Mouse (Mus musculus) left cerebral cortex, postnatal 4 days (tissue): ENCODE measurements around the gene Slc10a7. TPM values are rescaled to one million over a fixed set of nuclear protein-coding genes. Genes with fewer than 3 reads are reported as not detected.
"Not testable (repeated sequence)": the region's sequence is repeated elsewhere in the genome, so short reads cannot be mapped to it uniquely, and the experiment has no call there.

Source experiments
- DNase-seq: peaks from one replicate; pipeline ENCODE4 v3.0.0-alpha.2; 2022
- intact Hi-C: fragments of 180-260 bp; cut with DNase I; formaldehyde crosslinking; loops from one replicate; pipeline ENCODE4 v1.15.1; 2025
- total RNA-seq, 2 experiments: library from RNA; stranded (reverse); gene quantifications; 2 replicates each; pipeline ENCODE4 v1.2.3; 2021

Gene Slc10a7
- 10 to 100 TPM; 10.3 to 13.4 TPM for total RNA-seq

DNA sequence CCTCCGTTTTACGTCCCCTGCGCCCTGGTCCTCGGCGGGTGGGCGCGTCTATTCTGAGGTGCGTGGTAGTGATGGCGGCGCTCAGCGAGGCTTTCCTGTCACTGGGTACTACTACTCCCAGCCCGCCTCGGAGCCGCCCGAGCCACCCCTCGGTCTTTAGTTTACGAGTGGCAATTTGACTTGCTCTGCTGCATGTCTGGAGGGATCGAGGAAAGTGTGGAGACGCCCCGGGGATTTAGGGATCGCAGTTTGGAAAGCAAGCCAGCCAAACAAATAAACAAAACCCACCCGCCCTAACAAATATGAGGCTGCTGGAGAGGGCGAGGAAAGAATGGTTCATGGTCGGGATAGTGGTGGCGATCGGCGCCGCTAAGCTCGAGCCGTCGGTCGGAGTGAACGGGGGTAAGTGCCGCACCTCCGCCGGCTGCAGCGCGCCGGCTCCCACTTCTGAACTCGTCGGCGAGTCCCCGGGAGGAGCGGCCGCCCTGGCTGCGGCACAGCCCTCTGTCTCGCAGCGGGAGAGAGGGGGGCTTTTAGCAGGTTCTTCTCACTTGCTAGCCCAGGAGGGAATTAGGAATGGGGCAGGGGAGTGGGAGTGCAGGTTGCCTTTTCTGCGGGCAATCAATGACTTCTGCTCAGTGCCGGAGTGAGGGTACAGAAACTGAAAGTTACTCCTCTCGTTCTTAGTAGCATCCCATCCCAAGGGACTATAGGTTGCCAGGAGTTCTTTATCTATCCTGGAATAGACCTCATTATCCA is at the start of gene Slc10a7:
Gene Slc10a7 (plus strand): TSS at position 74 of the 759 bp plus-strand sequence.
- DNase-seq = peak; percentile 93
- intact Hi-C loops = loop anchor here (10.0 kb wide), 1 partner anchor 135 kb away; no protein-coding TSS in a partner anchor

DNA sequence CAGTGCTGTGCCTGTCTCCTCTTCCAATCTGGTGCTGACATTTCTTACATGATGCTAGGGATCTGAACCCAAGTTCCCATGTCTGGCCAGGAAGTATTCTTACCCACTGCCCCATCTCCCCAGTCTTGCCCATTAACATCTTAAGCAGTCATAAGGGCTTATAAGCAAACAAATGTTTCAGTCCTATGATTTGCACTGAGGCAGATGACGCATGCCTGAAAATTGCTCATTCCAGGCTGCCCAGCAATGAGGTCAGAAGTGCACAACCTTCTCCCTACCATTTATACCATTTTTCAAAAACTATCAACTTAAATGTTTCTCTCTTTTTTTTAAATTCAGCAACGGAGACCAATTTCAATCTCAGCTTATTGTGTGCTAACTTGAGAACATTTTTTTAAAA is 45.2 kb upstream of the Slc10a7 start:
- intact Hi-C loops = no loop called here
- DNase-seq = no peak

DNA sequence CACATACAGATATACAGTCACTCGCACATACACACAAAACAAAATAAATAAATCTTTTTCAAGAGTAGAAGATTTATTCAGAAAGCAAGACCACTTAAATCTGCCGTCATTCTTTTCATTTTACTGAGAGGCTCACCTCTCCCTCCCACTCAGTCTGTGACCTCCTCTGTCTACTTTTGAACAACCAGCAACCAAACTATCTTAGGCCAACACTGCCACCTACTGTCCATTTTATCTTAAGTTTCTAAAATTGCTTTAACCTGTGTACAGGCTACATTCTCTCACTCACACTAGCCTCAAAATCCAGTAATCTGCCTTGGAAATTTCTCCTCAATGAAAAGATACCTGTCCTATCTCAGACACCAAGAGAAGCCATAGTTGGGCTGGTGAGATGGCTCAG is 41.3 kb upstream of the Slc10a7 start:
- intact Hi-C loops = no loop called here
- DNase-seq = no peak

DNA sequence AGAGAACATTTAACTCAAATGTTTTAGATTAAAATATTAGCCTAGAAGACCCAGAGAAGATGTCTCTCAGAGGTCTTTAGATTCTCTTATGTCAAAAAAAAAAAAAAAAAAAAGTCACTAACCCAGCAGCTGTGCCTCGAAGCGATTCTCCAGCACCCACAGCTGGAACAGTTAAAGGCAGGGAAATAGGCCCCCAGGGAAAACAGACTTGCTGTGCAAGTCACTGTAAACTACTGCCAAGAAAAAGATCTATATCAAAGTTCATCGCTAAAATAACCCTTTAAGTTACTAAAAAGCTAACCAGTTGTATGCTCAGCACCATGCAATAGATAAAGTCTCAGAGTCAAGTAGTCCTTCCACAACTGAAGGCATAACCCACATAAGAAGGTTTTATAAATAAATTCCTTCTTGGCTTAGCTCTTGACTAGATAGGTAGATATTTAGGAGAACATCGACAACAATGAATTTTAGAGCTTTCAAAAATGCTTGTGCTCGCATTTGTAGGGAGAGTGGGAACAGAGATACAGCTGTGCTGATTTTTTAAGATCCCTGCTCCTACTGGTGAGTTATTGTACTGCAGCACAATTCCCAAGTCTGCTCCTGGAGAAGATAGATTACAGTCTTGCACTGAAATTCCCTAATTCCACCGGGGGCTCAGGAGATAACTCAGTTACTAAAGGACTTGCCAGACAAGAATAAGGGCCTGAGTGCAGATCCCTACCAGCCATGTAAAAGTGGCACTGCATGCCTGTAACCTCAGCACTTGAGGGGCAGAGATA is 31.9 kb upstream of the Slc10a7 start:
- intact Hi-C loops = no loop called here
- DNase-seq = no peak

DNA sequence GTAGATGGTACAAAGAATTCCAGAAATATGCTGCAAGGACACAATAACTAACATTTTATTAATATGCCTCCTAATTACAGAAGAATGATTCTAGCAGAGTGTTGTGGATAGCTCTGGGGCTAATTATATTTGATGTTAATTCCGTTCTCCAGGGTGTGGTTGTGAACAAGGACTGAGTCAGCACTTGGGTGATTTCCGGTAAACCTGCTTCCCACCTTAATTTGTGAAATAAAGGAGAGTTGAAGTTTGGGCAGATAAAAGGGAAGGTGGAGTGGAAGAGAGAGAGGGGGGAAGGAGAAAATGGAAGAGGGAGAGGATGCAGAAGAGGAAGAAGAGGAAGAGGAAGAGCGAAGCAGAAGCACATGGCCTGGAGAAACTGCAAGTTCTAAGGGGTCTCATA is 19.4 kb upstream of the Slc10a7 start:
- intact Hi-C loops = no loop called here
- DNase-seq = no peak

DNA sequence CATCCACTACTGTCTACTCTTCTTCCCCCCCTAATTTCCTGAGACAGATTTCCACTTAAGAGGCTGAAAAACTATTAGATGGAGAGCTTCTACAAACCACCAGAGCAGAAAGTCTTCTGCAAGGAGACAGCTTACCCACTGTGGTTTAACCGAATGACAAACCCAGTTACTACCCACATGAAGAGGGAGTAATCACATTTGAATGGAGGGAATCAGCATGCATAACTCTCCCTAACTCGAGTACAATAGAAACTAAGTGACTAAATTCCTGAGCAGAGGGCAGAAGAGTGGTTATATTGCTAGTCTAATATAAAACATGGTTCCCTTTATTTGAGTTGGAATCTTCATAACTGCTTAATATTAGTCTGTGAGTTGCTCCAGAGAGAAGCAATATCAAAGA is 16.1 kb upstream of the Slc10a7 start:
- intact Hi-C loops = no loop called here
- no peak for DNase-seq

DNA sequence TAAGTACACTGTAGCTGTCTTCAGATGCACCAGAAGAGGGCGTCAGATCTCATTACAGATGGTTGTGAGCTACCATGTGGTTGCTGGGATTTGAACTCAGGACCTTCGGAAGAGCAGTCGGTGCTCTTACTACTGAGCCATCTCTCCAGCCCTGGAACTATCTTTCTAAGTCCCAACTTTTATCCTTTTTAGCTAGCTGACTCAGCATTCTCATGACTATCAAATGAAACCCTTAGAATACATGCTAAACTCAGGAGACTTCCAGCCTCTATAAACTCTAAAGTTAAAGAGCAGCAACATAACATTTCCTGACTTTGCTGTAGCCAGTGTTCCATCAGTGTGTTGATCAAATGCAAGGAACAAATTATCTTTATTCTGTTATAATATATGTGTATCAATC is 12.9 kb upstream of the Slc10a7 start:
- intact Hi-C loops, DNase-seq: not testable (repeated sequence)

DNA sequence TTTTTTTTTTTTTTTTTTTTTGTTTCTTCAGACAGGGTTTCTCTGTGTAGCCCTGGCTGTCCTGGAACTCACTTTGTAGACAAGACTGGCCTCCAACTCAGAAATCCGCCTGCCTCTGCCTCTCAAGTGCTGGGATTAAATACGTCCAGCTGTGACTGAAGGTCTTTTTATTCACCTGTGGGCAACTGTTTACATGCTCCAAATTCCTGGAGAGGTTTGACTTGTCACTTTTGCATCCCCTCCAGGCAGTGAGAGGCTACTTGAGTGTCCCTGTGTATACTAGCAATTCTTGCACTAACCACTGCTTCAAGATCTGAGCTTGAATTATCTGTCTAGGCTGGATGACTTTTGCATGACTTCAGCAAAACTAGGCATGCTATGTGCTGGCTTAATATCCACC is 6.4 kb upstream of the Slc10a7 start:
- intact Hi-C loops = loop anchor here (10.0 kb wide), 1 partner anchor 142 kb away; no protein-coding TSS in a partner anchor

DNA sequence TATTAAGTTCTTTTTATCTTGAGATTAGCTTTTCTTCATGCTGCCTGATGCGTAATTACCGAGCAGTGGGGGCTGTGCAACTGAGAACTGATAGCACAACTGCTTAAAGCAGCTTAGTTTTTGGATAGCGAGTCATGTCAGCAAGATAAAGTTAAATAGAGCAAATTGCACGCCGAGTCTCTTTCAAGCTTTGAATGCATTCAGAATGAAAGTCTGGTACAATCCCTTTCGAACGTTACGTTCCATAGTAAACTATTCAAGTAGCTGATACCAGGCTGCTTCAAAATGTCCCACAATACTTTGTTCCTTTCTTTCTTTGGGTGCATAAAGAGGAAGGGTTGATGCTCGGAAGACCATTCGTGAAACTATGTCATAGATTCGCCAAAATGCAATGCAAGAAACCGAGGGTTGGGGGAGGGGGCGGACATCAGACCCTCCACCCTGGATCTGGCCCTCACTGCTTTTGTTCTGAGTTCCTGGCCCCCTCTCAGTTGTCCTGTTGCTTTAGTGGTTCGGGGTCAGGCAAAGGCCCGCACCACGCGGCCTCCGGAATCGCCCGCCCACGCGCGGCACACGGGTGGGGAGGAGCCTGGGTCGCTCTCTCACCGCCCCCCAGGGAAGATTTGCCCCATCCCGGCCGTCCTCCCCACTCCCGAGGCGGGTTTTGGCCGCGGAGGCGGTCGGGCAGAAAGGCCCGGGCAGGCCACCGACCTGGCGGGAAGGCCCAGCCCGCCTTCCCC is 997 bp upstream of the Slc10a7 start:
- intact Hi-C loops = loop anchor here (10.0 kb wide), 1 partner anchor 137 kb away; no protein-coding TSS in a partner anchor
- peak; percentile 43 for DNase-seq

More for the DNA sequence above, 6.4 kb upstream of the Slc10a7 start:
- no peak for DNase-seq

DNA sequence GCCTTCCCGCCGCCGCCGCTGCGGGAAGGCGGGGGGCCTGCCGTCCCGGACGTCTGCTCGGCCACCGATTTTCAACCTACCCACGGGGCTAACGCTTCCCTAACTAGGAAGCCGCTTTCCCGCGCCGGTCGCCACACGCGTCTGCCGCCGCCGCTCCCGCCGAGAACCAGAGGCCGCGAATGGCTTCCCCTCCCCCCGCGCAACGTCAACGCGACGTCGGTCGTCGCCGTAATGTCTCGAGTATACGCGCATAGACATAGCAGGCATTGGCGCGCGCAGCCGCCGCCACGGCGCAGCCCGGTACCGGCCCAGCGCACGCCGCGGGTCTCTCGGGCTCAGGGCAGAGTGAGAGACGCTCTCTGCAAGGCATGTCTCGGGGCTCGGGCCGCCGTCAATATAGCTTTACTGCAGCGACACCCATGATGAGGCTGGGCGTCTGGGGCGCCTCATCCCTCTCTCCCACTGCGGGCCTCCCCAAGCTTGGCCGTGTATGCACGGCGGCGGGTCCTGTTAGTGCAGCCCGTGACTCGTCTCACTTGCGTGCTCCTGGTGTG is 350 bp upstream of the Slc10a7 start, which contains the start of gene Rbmxl1:
Gene Rbmxl1 (minus strand): TSS at position 180 of the 554 bp plus-strand sequence.
- intact Hi-C loops = loop anchor here (10.0 kb wide), 1 partner anchor 136 kb away; no protein-coding TSS in a partner anchor
- peak; percentile 94 for DNase-seq

DNA sequence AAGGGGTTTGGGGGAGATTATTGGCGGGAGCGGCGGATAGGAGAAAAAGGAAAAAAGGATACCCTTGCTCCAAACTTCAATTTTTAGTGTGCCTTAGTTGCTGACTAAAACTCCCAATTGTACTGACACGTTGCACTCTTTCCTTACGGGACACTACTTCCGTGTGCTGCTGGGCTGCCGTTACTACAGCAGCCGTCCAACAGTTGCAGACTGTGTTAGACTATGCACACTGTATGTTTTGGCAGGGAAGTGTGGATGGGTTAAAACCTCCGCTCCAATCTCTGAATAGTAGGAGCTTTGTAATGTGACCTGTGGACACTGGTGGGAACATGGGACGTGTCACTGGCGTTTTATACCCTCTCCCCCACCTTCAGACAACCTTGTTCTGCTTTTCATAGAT is 948 bp downstream of the Slc10a7 start:
- intact Hi-C loops = no loop called here
- no peak for DNase-seq

DNA sequence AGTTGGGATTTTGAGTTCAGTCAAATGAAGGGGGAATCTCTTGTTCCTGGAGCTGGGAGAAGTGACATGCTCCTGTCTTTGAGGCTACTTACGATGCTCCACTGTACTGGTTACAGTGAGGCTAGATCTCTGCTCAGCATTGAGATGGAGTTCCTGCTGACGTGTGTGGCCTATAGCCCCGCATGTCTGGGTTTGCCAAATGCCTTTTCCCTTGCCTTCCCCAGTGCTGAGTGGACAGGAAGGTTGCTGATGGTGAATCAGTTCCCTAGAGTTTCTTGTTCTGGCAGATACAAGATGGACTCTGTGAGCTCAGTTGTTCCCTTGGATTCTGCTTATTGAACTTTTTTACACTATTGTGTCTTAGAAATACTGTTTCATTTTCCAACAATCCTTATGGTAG is 1.8 kb downstream of the Slc10a7 start:
- intact Hi-C loops = no loop called here
- DNase-seq = no peak

DNA sequence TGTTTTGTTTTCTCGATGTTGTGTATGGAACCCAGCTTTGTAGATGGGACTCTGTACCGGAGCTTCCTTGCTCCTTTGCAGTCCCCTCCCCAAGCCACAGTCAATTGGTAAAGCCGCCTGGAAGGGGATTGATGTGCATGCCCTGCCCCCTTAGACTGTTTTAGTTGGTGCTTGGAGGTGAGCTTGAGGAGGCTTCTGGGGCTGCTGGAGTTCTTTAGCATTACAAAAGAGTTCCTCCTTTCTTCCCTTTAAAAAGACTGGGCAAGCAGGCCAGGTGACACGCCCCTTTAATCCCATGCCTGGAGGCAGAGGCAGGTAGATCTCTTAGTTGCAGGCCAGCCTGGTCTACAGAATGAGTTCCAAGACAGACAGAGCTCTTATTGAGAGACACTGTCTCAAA is 4.0 kb downstream of the Slc10a7 start:
- intact Hi-C loops = no loop called here
- no peak for DNase-seq

DNA sequence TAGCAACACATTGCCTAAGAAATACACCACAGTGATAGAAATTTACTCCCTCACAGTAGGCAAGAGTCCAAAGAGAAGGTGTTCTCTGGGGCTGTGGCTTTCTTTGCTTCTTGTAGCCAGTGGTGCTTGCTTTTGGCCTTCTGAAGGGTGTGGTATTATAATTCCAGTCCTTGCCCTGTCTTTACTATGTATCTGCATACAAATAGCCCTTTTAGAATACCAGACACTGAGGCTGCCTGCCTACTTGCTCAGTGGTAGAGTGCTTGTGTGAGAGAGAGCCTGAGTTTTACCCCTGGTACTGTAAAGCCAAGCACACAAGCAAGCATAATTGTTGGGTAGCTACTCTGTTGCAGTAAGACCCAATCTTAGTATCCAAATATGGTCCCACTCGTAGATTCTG is 5.6 kb downstream of the Slc10a7 start:
- no peak for DNase-seq
- intact Hi-C loops = loop anchor here (5.0 kb wide), 1 partner anchor 303 kb away; no protein-coding TSS in a partner anchor

DNA sequence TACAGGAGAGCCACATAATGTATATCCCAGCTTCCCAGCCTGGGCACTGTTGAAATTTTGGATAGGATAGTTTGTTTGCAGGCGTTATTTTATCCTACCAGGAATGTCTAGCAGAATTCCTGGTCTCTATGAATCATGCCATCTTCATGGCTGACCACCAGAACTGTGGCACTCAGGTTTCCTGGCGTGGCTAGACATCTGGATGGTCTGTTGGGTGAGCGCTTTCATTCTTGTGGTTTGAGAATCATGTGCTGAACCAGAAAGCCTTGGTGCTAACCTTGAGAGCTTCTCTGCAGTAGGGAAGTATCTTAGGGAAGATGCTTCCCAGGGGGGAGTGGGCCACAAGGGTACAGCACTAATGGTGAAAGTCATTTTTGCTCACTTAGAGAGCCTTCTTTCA is 6.0 kb downstream of the Slc10a7 start:
- intact Hi-C loops = loop anchor here (5.0 kb wide), 1 partner anchor 302 kb away; no protein-coding TSS in a partner anchor
- no peak for DNase-seq

DNA sequence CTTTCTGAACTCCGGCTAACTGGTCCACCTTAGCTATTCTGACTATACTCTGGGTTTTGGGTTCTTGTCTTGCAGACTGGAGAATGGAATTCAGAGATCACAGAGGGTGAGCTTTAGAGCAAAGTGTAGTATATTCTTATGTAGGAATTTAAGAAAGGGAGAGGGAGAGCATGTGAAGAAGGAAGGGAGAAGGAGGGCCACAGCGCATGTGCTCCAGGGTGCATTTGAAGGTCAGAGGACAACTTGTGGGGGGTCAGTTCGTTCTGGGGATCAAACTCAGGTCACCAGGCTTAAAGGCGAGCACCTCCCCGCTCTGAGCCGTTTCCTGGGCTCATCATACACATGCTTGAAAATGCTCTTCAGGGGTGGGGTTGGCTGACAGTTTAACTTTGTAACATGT is 24.8 kb downstream of the Slc10a7 start:
- intact Hi-C loops = no loop called here
- no peak for DNase-seq

DNA sequence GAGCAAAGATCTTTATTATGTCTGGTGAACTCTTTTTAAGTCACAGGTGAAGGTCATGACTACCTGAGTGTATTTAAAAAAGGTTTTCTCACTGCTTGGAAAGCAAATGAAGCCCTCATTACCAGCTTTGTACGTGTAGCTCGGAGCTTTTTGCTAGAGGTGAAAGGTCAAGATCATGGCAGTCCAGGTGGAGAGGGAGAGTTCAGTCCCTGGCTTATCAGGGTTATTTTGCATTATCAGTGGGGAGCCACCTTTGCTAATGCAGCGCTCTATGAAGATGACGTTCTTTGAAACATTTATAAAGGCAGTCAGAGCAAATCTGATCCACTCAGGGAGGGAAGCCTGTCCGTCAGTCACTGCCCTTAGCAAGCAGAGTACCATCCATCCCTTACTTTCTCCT is 27.6 kb downstream of the Slc10a7 start:
- DNase-seq = no peak
- intact Hi-C loops = no loop called here

DNA sequence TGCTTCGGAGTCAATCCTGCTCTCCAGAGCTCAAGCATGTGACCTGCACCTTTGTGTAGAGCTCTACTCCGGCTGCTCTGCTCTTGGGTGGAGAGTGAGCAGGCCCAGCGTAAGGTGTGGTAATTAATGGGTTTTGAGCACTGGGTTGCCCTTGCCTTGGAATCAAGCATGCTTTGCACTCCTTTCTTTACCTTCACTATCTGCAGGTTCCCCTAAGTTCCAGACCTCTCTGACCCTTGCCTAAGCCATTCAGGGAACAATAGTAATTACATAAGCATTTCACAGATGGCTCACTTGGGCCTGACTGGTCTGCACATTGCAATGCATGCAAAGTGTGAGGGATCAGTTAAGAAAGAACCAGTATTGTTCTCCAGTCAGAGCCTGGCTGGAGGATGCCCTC is 28.6 kb downstream of the Slc10a7 start:
- intact Hi-C loops = no loop called here
- DNase-seq = no peak

DNA sequence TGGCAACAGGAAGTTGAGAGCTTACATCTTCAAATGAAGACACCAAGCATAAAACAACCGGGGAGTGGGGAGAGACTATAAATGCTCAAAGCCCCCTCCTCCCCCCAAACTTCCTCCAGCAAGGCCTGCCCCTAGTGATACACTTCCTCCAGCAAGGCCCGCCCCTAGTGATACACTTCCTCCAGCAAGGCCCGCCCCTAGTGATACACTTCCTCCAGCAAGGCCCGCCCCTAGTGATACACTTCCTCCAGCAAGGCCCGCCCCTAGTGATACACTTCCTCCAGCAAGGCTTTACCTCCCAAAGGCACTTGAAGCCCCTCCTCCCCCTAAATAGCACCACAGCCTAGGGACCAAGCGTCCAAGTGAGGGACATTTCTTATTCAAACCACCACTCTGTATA is 33.5 kb downstream of the Slc10a7 start:
- DNase-seq, intact Hi-C loops: not testable (repeated sequence)

DNA sequence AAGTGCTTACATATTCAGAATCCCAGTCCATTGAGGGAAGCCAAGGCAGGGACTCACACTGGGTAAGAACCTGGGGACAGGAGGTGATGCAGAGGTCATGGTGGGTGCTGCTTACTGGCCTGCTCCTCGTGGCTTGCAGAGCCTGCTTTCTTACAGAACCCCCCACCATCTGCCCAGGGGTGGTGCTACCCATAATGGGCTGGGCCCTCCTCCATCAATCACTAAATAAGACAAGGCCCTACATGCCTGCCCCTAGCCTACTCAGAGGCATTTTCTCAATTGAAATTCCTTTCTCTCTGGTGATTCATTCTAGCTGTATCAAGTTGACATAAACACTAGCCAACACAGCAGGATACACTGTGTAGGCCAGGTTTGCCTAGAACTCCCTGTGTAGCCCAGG is 34.5 kb downstream of the Slc10a7 start:
- intact Hi-C loops = no loop called here
- DNase-seq = no peak

DNA sequence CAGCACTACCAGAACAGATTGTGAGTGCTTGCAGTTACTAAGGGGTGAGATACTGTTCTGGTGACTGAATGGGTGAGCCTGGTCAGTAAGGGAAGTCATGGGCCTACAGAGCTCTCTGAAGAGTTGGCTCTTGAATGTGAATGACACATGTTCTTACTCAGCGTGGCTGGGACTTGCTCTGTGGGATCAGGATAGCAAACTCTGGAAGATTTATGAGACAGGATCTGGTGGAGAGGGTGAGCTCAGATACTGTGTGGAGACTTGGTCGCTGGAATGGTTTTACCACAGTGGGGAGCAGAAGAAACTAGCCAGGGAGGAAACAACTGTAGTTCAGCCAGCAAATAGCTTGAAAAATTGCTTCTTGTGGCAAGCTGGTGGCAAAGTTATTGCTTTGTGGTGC is 35.4 kb downstream of the Slc10a7 start:
- no peak for DNase-seq
- intact Hi-C loops = no loop called here
